Mouse (Mus musculus): ENCODE data around the gene Nfkbiz.
A peak's percentile ranks its signal among the peaks of the same experiment; 100 is the strongest.
"Not testable (repeated sequence)": the region's sequence is repeated elsewhere in the genome, so short reads cannot be mapped to it uniquely, and the experiment has no call there.

The Nfkbiz gene

GRCm38 (mm10) chr16:55838510-55839474 is at the start of gene Nfkbiz:
Gene Nfkbiz, minus strand, starts transcription at chr16:55838899.
- peak; percentile 46 to 61 for DNase-seq (ENCODE audit: low spot score in 2 of 2)

GRCm38 (mm10) chr16:55887814-55888583 is 49.3 kb upstream of the Nfkbiz start:
- DNase-seq (ENCODE audit: low spot score in 2 of 2), result no peak

GRCm38 (mm10) chr16:55884246-55884645 is 45.5 kb upstream of the Nfkbiz start:
- no peak for DNase-seq (ENCODE audit: low spot score in 2 of 2)

GRCm38 (mm10) chr16:55876025-55876424 is 37.3 kb upstream of the Nfkbiz start:
- no peak for DNase-seq (ENCODE audit: low spot score in 2 of 2)

- no peak for DNase-seq (ENCODE audit: low spot score in 2 of 2)
Measured at GRCm38 (mm10) chr16:55863832-55864231, 25.1 kb upstream of the Nfkbiz start.

- DNase-seq (ENCODE audit: low spot score in 2 of 2), result peak; percentile 36 to 70
Measured at GRCm38 (mm10) chr16:55863149-55863815, 24.6 kb upstream of the Nfkbiz start.

DNA sequence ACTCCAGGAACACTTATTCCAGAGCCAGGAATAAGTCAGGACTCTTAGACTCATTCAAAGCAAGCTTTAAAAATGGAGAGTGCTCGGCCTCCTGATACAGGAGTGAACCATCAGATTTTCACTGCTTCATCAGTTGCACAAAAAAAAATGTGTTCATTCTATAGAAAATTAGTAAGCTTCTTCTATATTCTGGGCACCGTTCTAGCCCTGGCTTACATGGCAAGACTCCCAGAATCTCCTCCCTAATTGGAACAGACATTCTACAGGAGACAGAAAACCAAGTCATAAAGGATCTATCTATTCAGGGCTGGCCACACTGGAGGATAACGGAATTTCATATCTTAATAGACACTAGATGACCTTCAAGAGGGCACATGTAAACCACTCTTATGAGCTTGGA is 22.4 kb upstream of the Nfkbiz start:
- no peak for DNase-seq (ENCODE audit: low spot score in 2 of 2)

DNA sequence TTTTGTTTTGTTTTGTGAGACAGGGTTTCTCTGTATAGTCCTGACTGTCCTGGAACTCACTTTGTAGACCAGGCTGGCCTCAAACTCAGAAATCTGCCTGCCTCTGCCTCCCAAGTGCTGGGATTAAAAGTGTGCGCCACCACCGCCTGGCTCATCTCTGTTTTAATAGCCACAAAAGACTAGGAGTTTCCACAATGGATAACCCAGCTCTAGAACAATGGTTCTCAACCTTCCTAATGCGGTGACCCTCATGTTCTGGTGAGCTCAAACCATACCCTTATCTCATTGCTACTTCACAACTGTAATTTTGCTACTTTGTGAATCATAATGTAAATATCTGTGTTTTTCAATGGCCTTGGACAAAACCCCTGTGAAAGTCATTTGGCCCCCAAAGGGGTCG is 20.7 kb upstream of the Nfkbiz start:
- DNase-seq (ENCODE audit: low spot score in 2 of 2), result not testable (repeated sequence)

DNA sequence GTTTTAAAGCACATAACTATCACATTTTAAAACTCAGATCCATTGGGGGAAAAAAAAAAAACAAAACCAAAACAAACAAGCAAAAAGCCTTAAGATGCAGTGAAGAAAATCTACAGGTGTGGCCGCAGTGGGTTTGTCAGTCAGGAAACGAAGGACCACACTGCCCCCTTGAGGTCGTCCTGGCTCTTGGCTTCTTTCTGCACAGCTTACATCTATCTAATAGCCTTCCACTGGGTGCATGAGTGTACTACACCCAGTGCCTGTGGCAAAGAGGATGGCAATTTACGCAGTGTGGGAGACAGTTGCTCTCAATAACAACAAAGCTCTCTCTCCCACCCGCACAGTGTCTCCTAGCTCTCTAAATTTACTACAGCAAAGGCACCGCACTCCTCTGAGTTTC is 19.8 kb upstream of the Nfkbiz start:
- peak; percentile 48 to 61 for DNase-seq (ENCODE audit: low spot score in 2 of 2)

- DNase-seq (ENCODE audit: low spot score in 2 of 2), result peak; percentile 33 to 68
Measured at GRCm38 (mm10) chr16:55852943-55853727, 14.4 kb upstream of the Nfkbiz start.

- no peak for DNase-seq (ENCODE audit: low spot score in 2 of 2)
Measured at GRCm38 (mm10) chr16:55852515-55852914, 13.8 kb upstream of the Nfkbiz start.

DNA sequence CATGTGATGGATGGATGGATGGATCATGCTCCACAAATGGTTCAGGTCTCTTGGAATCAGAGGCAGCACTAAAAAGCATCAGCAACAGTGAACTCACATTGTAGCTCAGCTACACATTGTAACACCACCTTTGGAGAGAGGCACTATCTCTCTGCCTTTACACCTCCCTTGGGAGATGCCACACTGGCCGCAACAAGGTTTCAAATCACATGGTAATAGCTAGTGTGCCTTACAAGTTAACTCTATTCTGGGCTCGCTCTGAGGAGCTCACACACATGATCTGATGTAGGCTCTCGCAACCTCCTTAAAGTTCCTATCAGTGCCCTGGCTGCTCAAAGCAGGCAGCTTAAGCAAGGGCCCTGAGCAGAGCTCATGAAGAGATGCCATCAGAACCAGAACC is 11.8 kb upstream of the Nfkbiz start:
- no peak for DNase-seq (ENCODE audit: low spot score in 2 of 2)

GRCm38 (mm10) chr16:55847679-55848078 is 9.0 kb upstream of the Nfkbiz start:
- no peak for DNase-seq (ENCODE audit: low spot score in 2 of 2)

DNA sequence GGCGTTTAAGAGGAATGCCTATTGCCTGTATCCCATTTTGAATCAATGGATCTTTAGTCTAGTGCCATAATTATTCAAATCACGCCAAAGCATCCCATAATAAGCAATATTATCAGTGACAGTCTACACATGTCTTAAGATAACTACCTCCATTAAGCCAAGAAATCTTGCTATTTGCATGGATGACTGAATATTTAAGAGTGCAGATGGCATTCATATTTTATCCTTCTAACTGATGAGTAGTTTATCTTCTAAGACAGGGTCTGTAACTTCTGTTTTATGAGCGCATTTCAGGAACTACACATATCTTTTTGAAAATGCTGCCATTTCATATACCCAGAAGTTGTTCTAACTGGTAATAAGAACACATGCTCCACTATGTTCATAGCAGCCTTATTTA is 6.1 kb upstream of the Nfkbiz start:
- no peak for DNase-seq (ENCODE audit: low spot score in 2 of 2)

DNA sequence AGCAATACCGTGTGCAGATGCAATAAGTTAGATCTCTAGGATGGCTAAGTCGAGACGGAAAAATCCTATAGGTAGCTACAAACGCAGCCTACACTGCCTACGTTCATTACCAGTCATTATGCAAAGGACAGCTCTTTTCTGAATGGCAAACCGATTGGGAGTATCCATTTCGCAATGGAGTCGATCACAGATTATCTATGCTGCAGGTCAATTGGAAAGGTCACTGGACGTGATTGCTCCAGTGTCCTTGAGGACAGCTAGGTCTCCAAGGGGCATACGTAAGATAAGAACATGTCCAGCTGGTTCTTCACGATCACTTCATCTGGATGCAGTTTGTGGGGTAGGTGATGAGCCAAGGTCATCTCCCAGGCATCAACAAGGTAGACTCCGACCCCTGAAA is 5.2 kb upstream of the Nfkbiz start:
- DNase-seq (ENCODE audit: low spot score in 2 of 2), result no peak

- no peak for DNase-seq (ENCODE audit: low spot score in 2 of 2)
Measured at GRCm38 (mm10) chr16:55843134-55843533, 4.4 kb upstream of the Nfkbiz start.

DNA sequence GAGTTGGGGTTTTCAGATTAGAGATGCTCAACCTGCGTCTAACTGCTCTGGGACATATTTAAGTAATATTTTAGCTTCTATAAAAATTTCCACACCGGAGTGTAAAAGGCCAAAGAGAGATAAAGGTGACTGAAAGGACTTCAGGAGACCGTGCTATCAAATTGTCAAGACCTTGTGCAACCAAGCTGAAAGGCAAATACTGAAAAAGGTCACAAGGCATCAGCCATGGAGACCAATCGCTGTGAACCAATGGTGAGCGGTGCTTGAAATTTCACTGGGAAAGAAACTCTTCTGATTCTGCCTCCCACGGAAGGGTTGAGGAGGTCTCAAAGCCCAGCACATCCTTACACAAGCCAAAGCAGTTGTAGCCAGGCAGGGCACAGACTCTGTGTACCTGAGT is 2.8 kb upstream of the Nfkbiz start:
- no peak for DNase-seq (ENCODE audit: low spot score in 2 of 2)

- DNase-seq (ENCODE audit: low spot score in 2 of 2), result no peak
Measured at GRCm38 (mm10) chr16:55838129-55838509, 580 bp downstream of the Nfkbiz start.

- DNase-seq (ENCODE audit: low spot score in 2 of 2), result not testable (repeated sequence)
Measured at GRCm38 (mm10) chr16:55837653-55838052, 1.0 kb downstream of the Nfkbiz start.

DNA sequence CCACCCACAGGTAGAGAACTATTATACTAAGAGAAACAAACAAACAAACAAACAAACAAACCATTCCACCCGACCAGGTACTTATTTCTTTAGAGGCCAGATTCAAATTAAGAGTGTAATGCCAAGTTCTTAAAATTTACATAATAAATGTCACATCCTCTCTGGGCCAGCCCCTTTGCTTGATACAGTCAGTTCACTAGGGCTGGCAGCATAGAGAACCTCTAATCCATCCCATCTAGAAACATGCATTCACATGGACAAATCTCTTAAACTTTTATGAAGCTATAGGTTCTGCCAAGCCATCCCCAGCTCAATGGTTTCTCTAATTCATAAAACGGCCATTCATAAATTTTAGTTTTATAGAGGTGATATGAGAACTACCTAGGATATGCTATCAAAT is 1.5 kb downstream of the Nfkbiz start:
- no peak for DNase-seq (ENCODE audit: low spot score in 2 of 2)

DNA sequence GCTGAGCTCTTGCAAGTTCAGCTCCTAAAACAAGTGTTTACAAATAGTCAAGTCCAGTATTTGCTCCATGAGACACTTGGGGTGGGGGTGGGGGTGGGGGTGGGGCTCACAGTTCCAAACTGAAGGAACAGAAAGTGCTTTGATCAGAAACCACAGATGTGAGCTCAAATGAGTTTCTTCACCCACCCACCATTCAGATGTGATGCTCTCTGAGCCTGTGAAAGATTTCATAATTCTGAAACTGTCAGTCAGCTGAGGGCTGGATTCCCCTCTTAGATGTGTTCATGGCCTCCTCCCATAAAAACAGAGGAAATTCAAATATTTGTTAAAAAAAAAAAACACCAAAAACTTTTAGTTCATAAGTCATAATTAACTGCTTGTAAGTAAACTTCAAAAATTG is 2.9 kb downstream of the Nfkbiz start:
- DNase-seq (ENCODE audit: low spot score in 2 of 2), result no peak

All from spleen, postnatal 14 days (tissue).